Mouse (Mus musculus) stomach, postnatal 0 days (tissue): ENCODE results near the gene Pdcd6ip.
A peak's percentile ranks its signal among the peaks of the same experiment; 100 is the strongest.

Experiments used
- CTCF ChIP-seq: IDR thresholded peaks from 2 replicates; pipeline ENCODE4 v1.5.1; 2016; ENCODE audit warnings: antibody characterized with exemption, low read depth, mild to moderate bottlenecking, moderate library complexity
- EP300 ChIP-seq: optimal IDR thresholded peaks from 2 replicates; pipeline ENCODE3; 2016; ENCODE audit warnings: antibody characterized with exemption

DNA sequence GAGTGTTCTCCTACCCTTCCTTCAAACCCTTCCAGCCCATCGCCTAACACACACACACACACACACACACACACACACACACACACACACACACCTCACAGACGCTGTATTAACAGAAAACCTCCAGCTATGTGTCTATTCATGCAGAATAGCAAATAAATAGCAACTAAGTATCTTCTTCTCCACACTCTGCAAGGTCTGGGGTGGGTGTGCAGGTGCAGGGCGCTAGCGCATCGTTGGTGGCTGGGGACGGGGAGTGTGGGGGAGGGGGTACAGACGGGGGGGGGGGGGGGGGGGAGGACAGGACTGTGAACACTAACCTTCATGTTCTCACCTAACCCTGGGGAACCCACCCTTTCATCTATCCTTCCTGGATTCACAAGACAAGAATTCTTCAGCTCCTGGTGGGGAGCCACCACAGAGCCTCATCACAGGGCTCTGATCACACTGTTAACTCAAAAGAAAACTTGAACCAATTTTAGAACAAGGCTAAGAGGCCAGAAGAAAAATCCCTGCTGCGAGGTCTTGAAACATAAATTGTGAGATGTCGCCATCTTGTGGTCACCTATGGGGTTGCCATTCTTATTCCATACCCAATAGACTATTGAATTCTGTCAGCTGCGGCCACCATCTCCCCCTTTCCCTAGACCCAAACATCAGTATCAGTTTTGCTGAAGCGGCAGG lies 62.8 kb downstream of the Pdcd6ip start:
- TF ChIP-seq EP300 = no peak
- peak; percentile 83 for TF ChIP-seq CTCF
